Mouse (Mus musculus) stomach, postnatal 0 days (tissue): ENCODE data around the gene Efcab1.
"Not testable (repeated sequence)": the region's sequence is repeated elsewhere in the genome, so short reads cannot be mapped to it uniquely, and the experiment has no call there.

Experiments used
- CTCF ChIP-seq: IDR thresholded peaks from 2 replicates; pipeline ENCODE4 v1.5.1; 2016; ENCODE audit warnings: antibody characterized with exemption, low read depth, mild to moderate bottlenecking, moderate library complexity
- EP300 ChIP-seq: optimal IDR thresholded peaks from 2 replicates; pipeline ENCODE3; 2016; ENCODE audit warnings: antibody characterized with exemption

- TF ChIP-seq CTCF, EP300: not testable (repeated sequence)
These were observed 30.2 kb downstream of the Efcab1 start for GRCm38 (mm10) chr16:14936478-14937166.
